Mouse (Mus musculus) forebrain, embryonic 11.5 days (tissue): ENCODE results near the gene Ofcc1. TPM values are rescaled to one million over a fixed set of nuclear protein-coding genes. Genes with fewer than 3 reads are reported as not detected.

Experiments
- ATAC-seq: fragments of 200-750 bp; cut with Nextera tagmentation; replicated peaks from 2 replicates; pipeline ENCODE4 v1.8.0; 2017; ENCODE audit warnings: moderate TSS enrichment; ENCODE audit not compliant: low FRiP score
- DNase-seq: peaks from one replicate; pipeline ENCODE4 v3.0.0-alpha.2; 2017; ENCODE audit warnings: low spot score
- H3K27ac ChIP-seq: fragments of 300-500 bp; sonication (generic); 2 replicates; pipeline ENCODE4 v1.5.1; 2014; ENCODE audit warnings: low read depth, low read length
- H3K27me3 ChIP-seq: fragments of 300-500 bp; sonication (generic); 2 replicates; pipeline ENCODE4 v1.6.1; 2014; ENCODE audit warnings: mild to moderate bottlenecking, low read length, mixed read lengths; ENCODE audit not compliant: control insufficient read depth, insufficient read depth
- H3K36me3 ChIP-seq: fragments of 300-500 bp; sonication (generic); 2 replicates; pipeline ENCODE4 v1.6.1; 2014; ENCODE audit warnings: mild to moderate bottlenecking, low read length, moderate library complexity, mixed read lengths; ENCODE audit not compliant: control insufficient read depth, insufficient read depth
- H3K4me1 ChIP-seq: fragments of 300-500 bp; sonication (generic); replicated peaks from 2 replicates; pipeline ENCODE4 v1.6.1; 2014; ENCODE audit warnings: low read length, mixed read lengths; ENCODE audit not compliant: control insufficient read depth, insufficient read depth
- H3K4me2 ChIP-seq: fragments of 300-500 bp; sonication (generic); 2 replicates; pipeline ENCODE4 v1.6.1; 2014; ENCODE audit warnings: low read depth, mild to moderate bottlenecking, low read length, moderate library complexity, mixed read lengths; ENCODE audit not compliant: severe bottlenecking
- H3K4me3 ChIP-seq: fragments of 300-500 bp; sonication (generic); 2 replicates; pipeline ENCODE4 v1.5.1; 2014; ENCODE audit warnings: low read depth, low read length
- H3K9ac ChIP-seq: fragments of 300-500 bp; sonication (generic); 2 replicates; pipeline ENCODE4 v1.6.1; 2014; ENCODE audit warnings: low read length
- H3K9me3 ChIP-seq: fragments of 300-500 bp; sonication (generic); 2 replicates; pipeline ENCODE4 v1.6.1; 2016; ENCODE audit warnings: low read length, mixed read lengths; ENCODE audit not compliant: control insufficient read depth
- WGBS: fragments of 180-500 bp; shearing (Covaris S2); extraction: QIAGEN DNeasy Blood & Tissue Kit; methylation state at CpG from one replicate; pipeline ENCODE4 v1.1.7; 2014; 5-methylcytosine and 5-hydroxymethylcytosine counted together
- polyA plus RNA-seq: library from polyadenylated mRNA; unstranded; fragments of >200 nt; fragmentation: Nextera tagmentation; extraction: Ambion mirVana; gene quantifications from 2 replicates; pipeline ENCODE4 v1.2.1, GENCODE M21; 2014

The Ofcc1 gene
- polyA plus RNA-seq, 1 experiment from 2014 or later: not detected

DNA sequence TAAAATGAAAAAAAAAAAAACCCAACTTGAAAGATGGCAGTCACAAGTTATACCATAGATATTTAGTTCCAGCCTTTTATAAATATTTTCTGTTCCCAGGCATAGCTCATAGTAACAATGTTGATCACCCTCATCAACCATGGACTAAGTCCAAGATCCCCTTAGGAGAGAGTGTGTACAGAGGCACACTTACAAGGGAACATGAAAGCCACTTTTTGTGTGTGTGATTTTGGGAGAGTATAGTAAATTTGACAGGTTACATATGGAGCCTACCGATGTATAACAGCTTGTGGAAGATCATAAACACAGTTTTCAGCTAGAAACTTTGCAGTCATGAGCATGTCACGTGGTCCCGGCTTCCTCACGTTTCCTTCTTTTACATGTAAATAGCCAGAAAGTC lies 189.5 kb downstream of the Ofcc1 start:
- WGBS: 92% methylated on average over 4 of the region's 4 CpGs
- H3K4me1 ChIP-seq: no peaks in the 10 kb centered on the region
- H3K36me3 ChIP-seq: no peaks in the 10 kb centered on the region
- no peak overlapping the region for H3K9ac ChIP-seq
- H3K4me3 ChIP-seq: no peak overlapping the region
- H3K27ac ChIP-seq: no peak overlapping the region
- H3K9me3 ChIP-seq: no peaks in the 10 kb centered on the region
- ATAC-seq: no peak
- H3K4me2 ChIP-seq: no peak overlapping the region
- no peaks in the 10 kb centered on the region for H3K27me3 ChIP-seq
- DNase-seq: no peak

DNA sequence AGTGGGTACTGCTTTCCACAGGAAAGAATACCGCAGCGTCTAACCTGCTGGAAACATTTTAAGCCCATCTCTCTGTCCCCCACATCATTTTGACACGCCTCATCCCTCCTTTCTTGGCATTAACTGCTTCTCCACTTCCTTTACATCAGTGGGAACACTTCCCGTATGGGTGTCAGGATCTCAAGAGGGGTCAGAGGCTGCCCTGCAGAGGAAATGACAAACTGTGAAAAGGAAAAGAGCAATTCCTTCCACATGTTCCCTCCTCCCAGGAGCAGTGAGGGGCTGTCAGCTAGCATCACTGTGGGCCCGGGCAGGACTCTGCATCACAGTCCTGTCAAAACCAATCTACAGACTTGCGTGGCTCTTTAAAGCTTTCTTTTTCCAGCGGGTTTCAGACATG lies 193.4 kb downstream of the Ofcc1 start:
- DNase-seq: no peak

DNA sequence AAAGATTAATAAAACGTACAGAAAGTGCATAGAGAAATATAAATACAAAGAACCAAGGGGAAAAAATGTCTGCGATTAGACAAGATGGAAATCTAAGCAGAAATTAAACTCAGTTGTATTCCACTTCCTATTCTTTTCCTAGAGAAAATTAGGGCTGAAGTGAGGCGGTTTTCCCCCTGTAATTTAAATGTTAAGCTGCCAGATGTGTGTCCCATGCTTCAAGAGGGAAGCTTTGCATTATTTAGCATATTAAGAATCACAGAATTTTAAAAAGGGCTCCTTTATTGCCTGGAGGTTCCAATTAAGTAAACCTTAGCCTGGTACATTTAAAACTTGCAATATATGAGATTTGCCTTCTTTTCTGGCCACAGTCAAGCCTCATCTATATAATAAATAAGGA lies 205.8 kb downstream of the Ofcc1 start:
- no peaks in the 10 kb centered on the region for H3K27me3 ChIP-seq
- no peaks in the 10 kb centered on the region; the same call in 1 of the 2 replicates for H3K4me1 ChIP-seq
- no peak for DNase-seq
- ATAC-seq: no peak
- WGBS: 58% methylated on average over 3 of the region's 3 CpGs
- no peak overlapping the region for H3K4me3 ChIP-seq
- no peak overlapping the region for H3K4me2 ChIP-seq
- H3K9ac ChIP-seq: no peak overlapping the region
- no peaks in the 10 kb centered on the region for H3K9me3 ChIP-seq
- no peaks in the 10 kb centered on the region for H3K36me3 ChIP-seq
- no peak overlapping the region for H3K27ac ChIP-seq

More for the DNA sequence above, 193.4 kb downstream of the Ofcc1 start:
- no peaks in the 10 kb centered on the region for H3K36me3 ChIP-seq
- no peak overlapping the region for H3K4me3 ChIP-seq
- no peak overlapping the region for H3K27ac ChIP-seq
- WGBS: 73% methylated on average over 7 of the region's 7 CpGs
- no peak overlapping the region for H3K9ac ChIP-seq
- H3K9me3 ChIP-seq: no peaks in the 10 kb centered on the region
- no peaks in the 10 kb centered on the region for H3K27me3 ChIP-seq
- ATAC-seq: no peak
- no peak overlapping the region for H3K4me2 ChIP-seq
- no peaks in the 10 kb centered on the region for H3K4me1 ChIP-seq

DNA sequence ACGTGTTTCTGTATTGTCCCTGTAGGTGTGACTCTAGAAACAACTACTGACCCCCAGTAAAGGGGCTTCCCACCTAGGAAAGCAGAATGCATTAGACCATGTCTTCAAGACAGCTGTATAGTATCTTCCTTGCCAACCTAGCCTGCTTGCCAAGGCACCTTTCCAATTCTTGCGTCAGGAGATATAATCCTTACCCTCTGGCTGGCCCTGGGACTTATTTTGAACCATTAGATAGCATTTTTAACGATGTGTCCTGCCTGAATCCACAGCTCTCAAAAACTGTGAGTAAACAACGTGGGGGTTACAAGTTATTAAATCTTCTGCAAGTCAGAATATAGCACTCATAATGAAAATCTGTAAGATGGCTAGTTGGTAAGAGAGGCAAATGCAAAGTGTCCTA lies 221.3 kb downstream of the Ofcc1 start:
- no peak for ATAC-seq

DNA sequence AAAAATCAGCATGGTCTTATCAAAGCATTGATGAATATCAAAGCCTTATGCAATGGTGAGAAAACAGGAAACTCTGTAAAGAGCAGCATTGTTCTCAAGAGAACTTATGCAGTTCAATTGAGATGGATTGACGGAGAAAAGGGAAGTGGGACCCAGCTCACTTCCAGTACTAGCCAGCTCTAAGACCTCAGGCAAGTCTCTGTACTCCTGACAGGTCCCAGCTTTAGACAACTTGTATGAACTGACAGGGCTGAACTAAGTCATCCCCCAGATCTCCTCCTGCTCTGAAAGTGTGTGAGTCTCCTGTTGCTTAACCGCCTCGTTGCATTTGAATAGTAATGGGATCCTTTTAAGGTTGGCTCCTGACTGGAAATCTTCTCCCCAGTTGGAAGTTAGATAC lies 225.2 kb downstream of the Ofcc1 start:
- H3K4me1 ChIP-seq: no peaks in the 10 kb centered on the region
- ATAC-seq (no peak), DNase-seq (no peak)
- no peak overlapping the region for H3K4me2 ChIP-seq
- H3K9me3 ChIP-seq: no peaks in the 10 kb centered on the region
- no peak overlapping the region for H3K27ac ChIP-seq
- H3K9ac ChIP-seq: no peak overlapping the region
- no peak overlapping the region for H3K4me3 ChIP-seq
- no peaks in the 10 kb centered on the region for H3K36me3 ChIP-seq
- no peaks in the 10 kb centered on the region for H3K27me3 ChIP-seq
- WGBS: 31% methylated on average over 3 of the region's 3 CpGs

More for the DNA sequence above, 221.3 kb downstream of the Ofcc1 start:
- WGBS: 91% methylated on average over 4 of the region's 4 CpGs
- Histone ChIP-seq H3K4me1 (no peaks in the 10 kb centered on the region), H3K36me3 (no peaks in the 10 kb centered on the region), H3K27me3 (no peaks in the 10 kb centered on the region), H3K4me3 (no peak overlapping the region), H3K4me2 (no peak overlapping the region), H3K9me3 (no peaks in the 10 kb centered on the region), H3K27ac (no peak overlapping the region), H3K9ac (no peak overlapping the region)
- DNase-seq: no peak

DNA sequence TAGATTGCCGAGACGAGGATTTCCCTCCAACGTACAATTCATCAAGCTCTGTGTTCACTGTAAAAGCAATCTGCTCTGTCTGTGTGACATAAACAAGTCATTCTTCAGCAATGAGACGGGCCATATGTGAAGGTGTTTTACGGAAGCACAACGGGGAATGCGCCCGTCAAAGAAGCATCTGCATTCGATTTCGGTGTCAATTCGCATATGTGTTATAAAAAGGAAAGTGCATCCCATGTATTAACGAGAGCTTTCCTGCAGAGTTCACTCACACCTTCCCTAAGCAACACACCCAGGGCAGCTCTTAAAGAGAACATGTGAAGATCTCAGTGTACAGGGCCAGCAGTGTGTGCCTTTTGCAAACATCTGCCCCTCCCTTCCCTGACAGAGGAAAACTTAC lies 225.6 kb downstream of the Ofcc1 start:
- H3K27me3 ChIP-seq: no peaks in the 10 kb centered on the region
- no peaks in the 10 kb centered on the region for H3K9me3 ChIP-seq
- no peak overlapping the region for H3K27ac ChIP-seq
- 71% methylated on average over 12 of the region's 12 CpGs for WGBS
- no peak overlapping the region for H3K4me3 ChIP-seq
- no peak overlapping the region for H3K9ac ChIP-seq
- no peak overlapping the region for H3K4me2 ChIP-seq
- DNase-seq (no peak), ATAC-seq (no peak)
- H3K4me1 ChIP-seq: no peaks in the 10 kb centered on the region
- H3K36me3 ChIP-seq: no peaks in the 10 kb centered on the region

DNA sequence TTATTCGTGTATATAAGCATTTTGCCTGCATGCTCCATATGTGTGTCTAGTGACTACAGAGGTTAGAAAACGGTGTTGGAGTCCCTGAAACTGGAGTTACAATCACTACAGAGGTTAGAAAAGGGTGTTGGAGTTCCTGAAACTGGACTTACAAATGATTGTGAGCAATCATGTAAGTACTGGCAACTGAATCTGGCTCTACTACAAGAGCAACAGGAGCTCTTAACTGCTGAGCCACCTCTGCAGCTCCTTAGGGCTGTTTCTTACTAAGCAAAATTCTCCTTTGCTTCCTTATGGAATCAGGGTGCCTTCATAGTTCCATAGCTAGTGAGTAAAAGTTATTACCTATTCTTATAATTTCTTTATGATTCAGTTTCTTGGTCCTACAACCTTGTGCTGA lies 237.4 kb downstream of the Ofcc1 start:
- ATAC-seq: no peak

DNA sequence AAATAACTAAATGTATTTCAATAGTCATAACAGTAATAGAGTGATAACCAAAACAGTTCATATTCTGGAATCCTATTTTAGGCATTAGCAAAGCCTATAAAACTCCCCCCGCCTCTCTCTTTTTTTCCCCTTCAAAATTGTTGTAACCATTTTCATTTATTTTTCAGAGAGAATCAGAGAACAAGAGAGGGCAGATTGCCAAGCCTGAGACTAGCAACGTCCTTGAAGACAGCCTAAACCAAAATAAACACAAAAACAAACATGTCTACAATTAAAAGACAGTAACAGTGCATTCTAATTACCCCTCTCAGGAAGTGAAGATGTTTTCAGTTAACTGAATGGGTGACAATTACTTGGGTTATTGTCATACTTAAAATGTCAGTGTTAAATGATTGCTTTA lies 248.9 kb downstream of the Ofcc1 start:
- 68% methylated on average over 2 of the region's 2 CpGs for WGBS
- Histone ChIP-seq H3K4me1 (no peaks in the 10 kb centered on the region), H3K36me3 (no peaks in the 10 kb centered on the region), H3K27ac (no peak overlapping the region), H3K4me2 (no peak overlapping the region), H3K4me3 (no peak overlapping the region), H3K9me3 (no peaks in the 10 kb centered on the region), H3K9ac (no peak overlapping the region), H3K27me3 (no peaks in the 10 kb centered on the region)
- DNase-seq (no peak), ATAC-seq (no peak)

More for the DNA sequence above, 237.4 kb downstream of the Ofcc1 start:
- no peak for DNase-seq
- Histone ChIP-seq H3K9me3 (no peaks in the 10 kb centered on the region), H3K9ac (no peak overlapping the region), H3K4me2 (no peak overlapping the region), H3K4me3 (no peak overlapping the region), H3K4me1 (no peaks in the 10 kb centered on the region), H3K27me3 (no peaks in the 10 kb centered on the region), H3K27ac (no peak overlapping the region), H3K36me3 (no peaks in the 10 kb centered on the region)
- 74% methylated on average over 2 of the region's 2 CpGs for WGBS

DNA sequence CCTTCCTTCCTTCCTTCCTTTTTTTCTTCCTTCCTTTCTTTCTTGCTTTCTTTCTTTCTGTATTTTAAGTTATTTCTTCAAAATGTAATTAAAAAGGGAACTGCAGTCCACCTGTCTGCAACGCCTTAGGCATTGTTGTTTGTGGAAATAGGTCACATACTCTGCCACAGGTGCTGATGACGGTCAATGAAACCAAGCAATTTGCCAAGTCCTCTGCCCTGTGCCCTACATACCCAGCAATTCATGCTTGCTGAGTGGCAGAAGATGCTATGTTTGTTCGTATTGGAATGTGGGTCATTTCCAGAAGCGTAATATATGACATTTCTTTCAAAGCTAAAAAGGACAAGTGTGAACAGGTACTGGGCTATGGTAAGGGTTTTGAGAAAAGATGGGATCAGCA lies 285.0 kb downstream of the Ofcc1 start:
- 91% methylated on average over 4 of the region's 4 CpGs for WGBS

More for the DNA sequence above, 285.0 kb downstream of the Ofcc1 start:
- no peak overlapping the region for H3K4me3 ChIP-seq
- no peaks in the 10 kb centered on the region for H3K4me1 ChIP-seq
- H3K4me2 ChIP-seq: no peak overlapping the region
- DNase-seq (no peak), ATAC-seq (no peak)
- H3K36me3 ChIP-seq: no peaks in the 10 kb centered on the region
- no peaks in the 10 kb centered on the region for H3K27me3 ChIP-seq
- H3K27ac ChIP-seq: no peak overlapping the region
- no peaks in the 10 kb centered on the region for H3K9me3 ChIP-seq
- no peak overlapping the region for H3K9ac ChIP-seq
